Mouse (Mus musculus) ovary, postnatal 14 days (tissue): ENCODE data around the gene Cfap74.
"Not testable (repeated sequence)": the region's sequence is repeated elsewhere in the genome, so short reads cannot be mapped to it uniquely, and the experiment has no call there.

Experiments
- DNase-seq: peaks from one replicate; pipeline ENCODE4 v3.0.0; 2022; ENCODE audit warnings: low spot score

Gene Cfap74

GRCm38 (mm10) chr4:155469590-155470262 lies 60.7 kb downstream of the Cfap74 start:
- DNase-seq = no peak

- no peak for DNase-seq
Observed at GRCm38 (mm10) chr4:155470263-155470953, 61.4 kb downstream of the Cfap74 start.

GRCm38 (mm10) chr4:155470997-155471396 lies 62.0 kb downstream of the Cfap74 start:
- DNase-seq = no peak

- no peak for DNase-seq
Observed at GRCm38 (mm10) chr4:155471406-155471805, 62.4 kb downstream of the Cfap74 start.

GRCm38 (mm10) chr4:155472716-155473290 lies 63.8 kb downstream of the Cfap74 start:
- no peak for DNase-seq

- no peak for DNase-seq
Observed at GRCm38 (mm10) chr4:155473319-155473718, 64.3 kb downstream of the Cfap74 start.

GRCm38 (mm10) chr4:155473796-155474195 lies 64.8 kb downstream of the Cfap74 start:
- DNase-seq = not testable (repeated sequence)

- peak; percentile 82 for DNase-seq
Observed at GRCm38 (mm10) chr4:155481381-155482124, 72.6 kb downstream of the Cfap74 start.

- no peak for DNase-seq
Observed at GRCm38 (mm10) chr4:155482125-155482480, 73.1 kb downstream of the Cfap74 start.

GRCm38 (mm10) chr4:155482733-155483540 lies 73.9 kb downstream of the Cfap74 start:
- DNase-seq = no peak

- DNase-seq = no peak
Observed at GRCm38 (mm10) chr4:155485521-155485920, 76.5 kb downstream of the Cfap74 start.

- no peak for DNase-seq
Observed at GRCm38 (mm10) chr4:155487746-155488145, 78.8 kb downstream of the Cfap74 start.

- peak; percentile 34 for DNase-seq
Observed at GRCm38 (mm10) chr4:155488232-155489025, 79.4 kb downstream of the Cfap74 start.

GRCm38 (mm10) chr4:155489101-155489970 lies 80.3 kb downstream of the Cfap74 start:
- no peak for DNase-seq

GRCm38 (mm10) chr4:155490456-155490855 lies 81.5 kb downstream of the Cfap74 start:
- DNase-seq = no peak

- DNase-seq = peak; percentile 97
Observed at GRCm38 (mm10) chr4:155490990-155491504, 82.1 kb downstream of the Cfap74 start, which contains the start of gene Gnb1. Gene Gnb1, plus strand, starts transcription at chr4:155491361.

- DNase-seq = peak; percentile 29
Observed at GRCm38 (mm10) chr4:155491529-155492130, 82.6 kb downstream of the Cfap74 start.

GRCm38 (mm10) chr4:155492131-155492633 lies 83.2 kb downstream of the Cfap74 start:
- DNase-seq = peak; percentile 25

GRCm38 (mm10) chr4:155494891-155495290 lies 85.9 kb downstream of the Cfap74 start:
- DNase-seq = no peak
